Mouse (Mus musculus): ENCODE results near the gene Pafah2. TPM values are rescaled to one million over a fixed set of nuclear protein-coding genes. Genes with fewer than 3 reads are reported as not detected.

Pafah2 gene
- total RNA-seq, 2 experiments from 2014 or later, result 6.8 to 8.0 TPM

Small RNAs within 50 kb of the gene (microRNA-seq; reads per million reads assigned to microRNA genes)
- 2.9 to 3.4 reads per million in 2 experiments for gene Gm23634 (ENCODE audit: borderline number of aligned reads in 2 of 2)

Other genes with a start within 250 kb of the Pafah2 start
- 10 to 100 TPM; 49.1 to 50.9 TPM for gene Cep85, start 209.2 kb upstream of the Pafah2 start, total RNA-seq (2021)
- gene Gm7534, start 193.3 kb upstream of the Pafah2 start, total RNA-seq (2021), result not detected
- not detected for gene Catsper4, start 168.9 kb upstream of the Pafah2 start, total RNA-seq (2021)
- gene Cnksr1, start 157.9 kb upstream of the Pafah2 start, total RNA-seq (2021), result 1 to 10 TPM; 4.7 to 5.5 TPM
- gene E130218I03Rik, start 152.7 kb upstream of the Pafah2 start, total RNA-seq (2021), result not detected
- 1 to 10 TPM; 2.6 to 3.7 TPM for gene Zfp593, start 150.7 kb upstream of the Pafah2 start, total RNA-seq (2021)
- not detected for gene Gm30191, start 149.4 kb upstream of the Pafah2 start, total RNA-seq (2021)
- 1 to 10 TPM; 6.1 to 9.5 TPM for gene Grrp1, start 142.2 kb upstream of the Pafah2 start, total RNA-seq (2021)
- gene Pdik1l, start 108.4 kb upstream of the Pafah2 start, total RNA-seq (2021), result 1 to 10 TPM; 7.9 to 8.2 TPM
- 100 to 1,000 TPM; 234 to 314 TPM for gene Trim63, start 81.2 kb upstream of the Pafah2 start, total RNA-seq (2021)
- under 1 TPM; 0.35 to 0.50 TPM for gene Slc30a2, start 53.1 kb upstream of the Pafah2 start, total RNA-seq (2021)
- gene Extl1, start 12.5 kb upstream of the Pafah2 start, total RNA-seq (2021), result 10 to 100 TPM; 17.3 to 20.0 TPM
- 10 to 100 TPM; 28.4 to 28.9 TPM for gene Stmn1, start 72.0 kb downstream of the Pafah2 start, total RNA-seq (2021)
- 10 to 100 TPM; 19.0 to 24.0 TPM for gene Paqr7, start 100.4 kb downstream of the Pafah2 start, total RNA-seq (2021)
- gene Aunip, start 114.7 kb downstream of the Pafah2 start, total RNA-seq (2021), result under 1 TPM in 1 of 2 experiments, not detected in 1; 0.22 TPM
- gene Mtfr1l, start 139.1 kb downstream of the Pafah2 start, total RNA-seq (2021), result 100 to 1,000 TPM; 178 to 188 TPM
- gene Selenon, start 155.8 kb downstream of the Pafah2 start, total RNA-seq (2021), result 10 to 100 TPM; 19.8 to 21.1 TPM